Mouse (Mus musculus) right cerebral cortex, postnatal 25 days (tissue): ENCODE results near the gene Shc1.

Experiments
- DNase-seq: peaks from one replicate; pipeline ENCODE4 v3.0.0; 2022

Gene Shc1

DNA sequence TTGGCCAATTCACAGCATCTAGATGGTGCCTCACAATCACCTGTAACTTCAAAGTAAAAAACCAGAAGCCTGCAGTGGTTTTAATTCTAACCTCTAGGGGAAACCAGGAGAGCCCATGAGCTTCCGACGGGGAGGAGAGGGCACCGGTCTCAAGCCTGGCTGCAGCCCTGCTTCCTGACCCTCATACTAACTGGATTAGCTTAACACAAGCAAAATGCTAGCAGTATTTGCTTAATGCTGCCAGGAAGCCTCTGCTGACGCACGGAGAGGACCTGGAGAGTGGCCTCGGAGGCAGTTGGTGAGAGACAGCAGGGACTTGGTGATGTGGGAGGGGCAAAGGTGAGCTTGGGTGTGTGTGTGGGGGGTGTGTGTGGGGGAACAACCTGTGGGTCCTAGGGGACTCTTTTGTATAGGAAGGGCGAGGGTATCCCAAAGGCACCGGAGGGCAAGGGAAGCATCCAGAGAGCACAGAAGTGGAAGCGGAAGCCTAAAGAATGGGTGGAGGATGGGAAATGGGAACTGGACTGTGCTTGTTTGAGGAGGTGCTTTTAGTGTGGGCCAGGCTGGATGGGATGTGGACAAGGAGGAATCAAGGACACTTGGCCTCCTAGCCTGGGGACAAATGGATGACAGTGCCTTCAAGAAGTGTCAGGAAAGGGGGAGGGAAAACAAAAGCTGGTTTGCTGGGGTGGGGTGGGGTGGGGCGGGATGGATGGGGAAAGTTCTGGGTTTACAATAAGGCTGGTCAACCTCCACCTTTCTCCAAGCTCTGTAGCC, 36.3 kb downstream of the Shc1 start, which contains the start of gene Pmvk:
Gene Pmvk, plus strand, starts transcription at position 141 of the 777 bp plus-strand sequence.
- no peak for DNase-seq

DNA sequence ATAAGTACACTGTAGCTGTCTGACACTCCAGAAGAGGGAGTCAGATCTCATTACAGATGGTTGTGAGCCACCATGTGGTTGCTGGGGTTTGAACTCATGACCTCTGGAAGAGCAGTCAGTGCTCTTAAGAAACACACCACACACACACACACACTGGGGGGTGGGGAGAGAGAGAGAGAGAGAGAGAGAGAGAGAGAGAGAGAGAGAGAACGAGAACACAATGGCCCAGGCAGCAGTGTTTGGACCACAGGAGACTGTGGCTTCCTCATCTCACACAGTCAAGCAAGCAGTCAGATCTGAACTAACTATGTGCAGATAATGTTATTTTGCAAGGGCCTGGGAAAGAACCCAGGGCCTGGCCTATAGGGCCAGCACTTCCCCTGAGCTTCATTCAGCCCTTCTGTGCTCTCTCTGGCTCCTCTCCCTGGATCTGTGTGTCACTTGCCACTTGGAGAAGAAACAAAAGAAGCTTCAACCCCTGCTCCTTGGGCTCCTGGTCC, 37.6 kb downstream of the Shc1 start:
- no peak for DNase-seq

DNA sequence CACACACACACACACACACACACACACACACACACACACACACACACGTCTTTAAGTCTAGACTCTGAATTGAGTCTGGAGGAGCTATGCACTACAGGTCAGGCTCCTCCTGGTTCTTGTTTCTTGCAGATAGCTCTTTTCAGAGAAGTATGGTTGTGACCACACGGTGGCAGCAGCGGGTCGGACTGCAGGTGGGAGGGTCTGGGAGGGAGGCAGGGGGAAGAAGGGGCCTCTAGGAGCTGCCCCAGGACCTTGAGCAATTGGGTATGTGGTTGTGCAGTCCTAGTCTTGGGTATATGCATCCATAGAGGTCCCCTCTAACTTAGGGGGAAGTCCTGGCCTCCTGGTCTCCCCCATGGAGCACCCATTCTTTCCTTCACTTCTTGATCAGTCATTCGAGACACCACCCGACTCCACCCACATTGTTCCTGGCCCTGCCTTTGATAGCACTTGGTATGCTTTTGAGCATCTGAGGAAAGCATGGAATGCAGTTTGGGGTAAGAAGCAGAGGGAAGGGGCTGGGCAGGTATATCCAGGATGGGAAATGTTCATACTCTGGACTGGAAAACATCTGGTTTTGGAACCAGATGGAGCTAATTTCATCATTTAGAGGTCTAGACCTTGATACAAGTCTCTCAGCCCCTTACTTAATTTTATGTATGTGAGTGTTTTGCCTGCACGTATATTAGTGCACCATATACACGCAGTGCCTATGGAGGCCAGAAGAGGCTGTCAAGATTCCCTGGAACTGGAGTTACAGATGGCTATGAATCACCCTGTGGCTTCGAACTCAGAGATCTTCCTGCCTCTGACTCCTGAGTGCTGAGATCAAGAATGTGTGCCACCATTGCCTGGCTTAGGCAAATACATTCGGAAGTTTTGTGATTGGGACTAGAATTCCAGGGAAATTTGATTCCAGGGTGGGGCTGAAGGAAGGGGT, 38.8 kb downstream of the Shc1 start:
- no peak for DNase-seq

DNA sequence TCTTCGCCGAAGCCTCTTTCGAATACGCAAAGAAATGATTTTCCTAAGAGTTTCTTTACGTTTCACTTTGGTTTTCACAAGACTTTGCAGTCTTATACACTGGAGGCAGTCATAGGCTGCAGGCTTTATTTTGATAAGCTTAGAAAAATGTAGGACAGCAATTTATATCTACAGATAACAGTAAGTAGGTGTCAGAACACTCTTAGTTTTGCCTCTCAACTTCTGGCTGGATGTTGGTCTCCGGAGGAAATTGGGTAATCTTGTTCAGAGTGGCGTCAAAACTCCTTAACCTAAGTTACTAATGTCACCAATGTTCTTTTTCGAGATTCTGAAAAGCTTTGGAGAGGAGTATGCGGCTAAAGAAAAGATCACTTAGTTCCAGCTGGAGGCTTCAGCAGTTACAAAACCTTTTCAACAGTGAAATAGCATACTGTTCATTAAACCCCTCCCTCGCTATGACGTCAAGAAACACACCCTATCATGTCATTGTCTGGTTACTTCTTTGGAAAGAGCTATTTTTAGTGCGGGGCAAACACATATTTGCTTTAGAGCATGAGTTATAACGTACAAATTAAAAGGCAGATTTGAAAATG, 40.2 kb downstream of the Shc1 start:
- DNase-seq = no peak

DNA sequence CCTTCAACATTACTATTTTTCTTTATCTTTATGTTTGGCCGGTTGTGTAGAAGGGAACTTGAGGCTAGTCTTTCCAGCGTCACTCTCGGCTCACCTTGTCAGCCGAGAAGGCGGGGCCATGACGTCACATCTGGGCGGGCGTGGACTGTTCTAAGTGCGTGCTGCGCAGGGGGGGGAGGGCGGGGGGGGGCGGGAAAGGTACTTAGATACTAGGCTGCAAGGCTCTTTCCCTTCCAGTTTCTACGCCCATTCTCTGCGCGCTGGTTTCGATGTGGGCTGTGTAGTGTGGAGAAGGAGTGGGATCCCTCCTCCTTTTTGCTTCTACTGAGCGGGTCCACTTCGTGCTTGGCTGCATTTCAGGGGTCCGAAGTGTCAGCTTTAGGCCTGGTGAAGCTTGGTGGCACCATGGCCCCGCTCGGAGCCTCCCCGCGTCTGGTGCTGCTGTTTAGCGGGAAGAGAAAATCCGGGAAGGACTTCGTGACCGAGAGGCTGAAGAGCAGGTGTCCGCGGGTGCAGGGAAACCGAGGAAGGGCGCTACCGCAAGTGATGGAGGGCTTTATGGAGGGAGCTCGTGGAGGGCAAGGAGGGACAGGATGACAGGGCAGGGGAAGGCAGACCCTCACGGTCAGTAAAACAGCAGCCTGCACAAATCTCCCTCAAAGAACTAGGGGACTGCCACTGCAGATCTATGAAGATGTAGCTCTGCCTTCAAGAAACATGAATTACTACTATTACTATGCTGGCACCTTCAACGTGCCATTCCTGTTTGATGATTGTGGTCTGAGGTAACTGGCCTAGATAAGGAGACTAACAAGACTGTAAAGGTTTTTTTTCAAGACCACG, 40.9 kb downstream of the Shc1 start:
- peak; percentile 89 for DNase-seq

DNA sequence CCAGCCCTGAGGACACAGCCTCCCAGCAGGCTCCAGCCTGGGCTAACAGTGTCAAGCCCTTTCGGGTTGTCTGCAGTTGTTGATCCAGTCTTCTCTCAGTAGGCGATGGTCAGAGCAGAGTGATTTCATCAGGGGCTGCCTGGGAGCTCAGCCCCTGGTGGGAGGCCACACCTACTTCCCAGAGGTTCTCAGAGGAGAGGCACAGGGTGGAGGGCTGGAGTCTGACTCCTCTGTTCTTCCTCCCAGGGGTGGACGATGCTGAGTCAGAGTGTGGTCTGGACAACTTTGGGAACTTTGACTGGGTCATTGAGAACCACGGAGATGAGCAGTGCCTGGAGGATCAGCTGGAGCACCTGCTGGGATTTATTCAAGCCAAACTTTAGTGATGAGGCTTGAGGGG, 50.0 kb downstream of the Shc1 start:
- no peak for DNase-seq

DNA sequence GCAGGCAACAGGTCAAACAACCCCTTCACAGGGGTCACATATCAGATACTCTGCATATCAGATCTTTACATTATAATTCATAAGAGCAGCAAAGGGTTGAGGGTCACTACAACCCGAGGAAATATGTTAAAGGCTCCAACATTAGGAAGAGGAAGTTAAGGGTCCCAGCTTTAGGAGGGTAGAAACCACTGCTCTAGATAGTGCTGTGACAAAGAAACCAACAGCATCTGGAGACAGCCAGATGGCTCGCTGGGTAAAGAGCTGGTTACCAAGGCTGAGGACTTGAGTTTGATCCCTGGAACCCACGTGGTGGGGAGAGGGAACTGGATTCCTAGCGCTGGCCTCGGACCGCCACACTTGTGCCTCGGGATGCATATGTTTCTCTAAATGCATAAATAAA, 54.0 kb downstream of the Shc1 start:
- DNase-seq = no peak

DNA sequence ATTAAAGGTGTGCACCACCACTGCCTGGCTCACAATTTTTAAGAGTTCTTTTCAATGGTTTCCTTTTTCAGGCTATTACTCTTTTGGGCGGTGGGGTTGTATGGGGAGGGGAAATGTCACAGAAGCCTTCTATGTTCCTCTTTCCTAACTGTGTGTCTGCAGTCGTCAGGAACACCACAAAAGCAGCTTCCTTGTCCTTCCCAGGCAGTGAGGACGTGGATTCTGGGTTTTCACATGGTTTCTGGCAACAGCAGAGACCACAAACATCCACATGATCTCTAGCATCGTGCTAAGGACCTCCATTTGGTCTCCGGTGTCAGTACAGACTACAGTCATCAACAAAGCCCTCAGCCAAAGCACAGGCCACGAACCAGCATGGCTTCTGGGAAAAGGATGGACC, 55.6 kb downstream of the Shc1 start:
- no peak for DNase-seq

DNA sequence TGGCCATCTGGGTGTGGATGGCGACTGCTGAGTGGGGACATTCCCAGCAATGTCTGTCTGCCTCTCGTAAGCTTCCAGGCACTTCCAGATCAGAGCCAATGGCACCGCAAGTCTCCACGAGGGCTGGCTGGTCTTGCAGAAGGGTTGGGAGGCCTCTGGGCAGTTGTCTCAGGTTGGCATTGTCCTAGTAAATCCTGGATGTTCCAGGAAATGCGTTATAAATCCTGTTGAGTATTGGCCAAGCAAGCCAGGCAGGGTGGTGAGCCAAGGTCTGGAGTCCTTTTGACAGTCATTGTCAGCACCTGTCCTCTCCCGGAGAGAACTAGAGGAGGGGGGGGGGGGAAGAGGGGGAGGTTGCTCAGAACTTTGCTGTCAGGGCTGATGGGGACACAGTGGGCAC, 60.8 kb downstream of the Shc1 start:
- DNase-seq = no peak
